Mouse (Mus musculus) adrenal gland, postnatal 14 days (tissue): ENCODE measurements around the gene Arid3a. TPM values are rescaled to one million over a fixed set of nuclear protein-coding genes. Genes with fewer than 3 reads are reported as not detected.

Source experiments
- DNase-seq: peaks from one replicate; pipeline ENCODE4 v3.0.0; 2021; ENCODE audit warnings: mixed read lengths
- total RNA-seq: library from RNA; stranded (reverse); gene quantifications from 2 replicates; pipeline ENCODE4 v1.2.3, GENCODE M21; 2021

Gene Arid3a
- total RNA-seq, 1 experiment from 2014 or later = 5.9 TPM

GRCm38 (mm10) chr10:79946752-79947322, 20.0 kb downstream of the Arid3a start:
- no peak for DNase-seq

- DNase-seq = no peak
Measured at GRCm38 (mm10) chr10:79947502-79947901, 20.7 kb downstream of the Arid3a start.

- no peak for DNase-seq
Measured at GRCm38 (mm10) chr10:79949873-79950272, 23.0 kb downstream of the Arid3a start.

GRCm38 (mm10) chr10:79950661-79951060, 23.8 kb downstream of the Arid3a start:
- no peak for DNase-seq

- DNase-seq = peak; percentile 56
Measured at GRCm38 (mm10) chr10:79953946-79954345, 27.1 kb downstream of the Arid3a start.

- no peak for DNase-seq
Measured at GRCm38 (mm10) chr10:79955691-79956090, 28.8 kb downstream of the Arid3a start.

GRCm38 (mm10) chr10:79956643-79957154, 29.9 kb downstream of the Arid3a start:
- DNase-seq = no peak

GRCm38 (mm10) chr10:79958140-79958816, 31.4 kb downstream of the Arid3a start:
- peak; percentile 91 for DNase-seq

- DNase-seq = peak; percentile 52
Measured at GRCm38 (mm10) chr10:79959412-79959811, 32.6 kb downstream of the Arid3a start.

- DNase-seq = peak; percentile 100
Measured at GRCm38 (mm10) chr10:79959847-79960601, 33.2 kb downstream of the Arid3a start, which contains the start of gene Wdr18. Wdr18 (plus strand) TSS chr10:79960152.

GRCm38 (mm10) chr10:79960671-79961294, 33.9 kb downstream of the Arid3a start:
- no peak for DNase-seq

- no peak for DNase-seq
Measured at GRCm38 (mm10) chr10:79964727-79965126, 37.9 kb downstream of the Arid3a start.

- DNase-seq = no peak
Measured at GRCm38 (mm10) chr10:79965325-79965724, 38.5 kb downstream of the Arid3a start.

GRCm38 (mm10) chr10:79966886-79967400, 40.1 kb downstream of the Arid3a start:
- DNase-seq = peak; percentile 45

GRCm38 (mm10) chr10:79968181-79968580, 41.3 kb downstream of the Arid3a start:
- DNase-seq = no peak

- DNase-seq = no peak
Measured at GRCm38 (mm10) chr10:79969124-79969568, 42.3 kb downstream of the Arid3a start.

GRCm38 (mm10) chr10:79970415-79971182, 43.8 kb downstream of the Arid3a start, which contains the start of gene Grin3b:
Grin3b (plus strand) TSS chr10:79970715.
- DNase-seq = peak; percentile 37

GRCm38 (mm10) chr10:79971183-79971497, 44.3 kb downstream of the Arid3a start:
- DNase-seq = no peak

GRCm38 (mm10) chr10:79972831-79973230, 46.0 kb downstream of the Arid3a start:
- DNase-seq = peak; percentile 59

- DNase-seq = no peak
Measured at GRCm38 (mm10) chr10:79974087-79974486, 47.2 kb downstream of the Arid3a start.

GRCm38 (mm10) chr10:79974668-79975067, 47.8 kb downstream of the Arid3a start:
- DNase-seq = no peak
